Mouse (Mus musculus) midbrain, postnatal 0 days (tissue): ENCODE measurements around the gene Hist1h4f. TPM values are rescaled to one million over a fixed set of nuclear protein-coding genes. Genes with fewer than 3 reads are reported as not detected.
"Not testable (repeated sequence)": the region's sequence is repeated elsewhere in the genome, so short reads cannot be mapped to it uniquely, and the experiment has no call there.

Experiments used
- ATAC-seq: fragments of 200-750 bp; cut with Nextera tagmentation; 2 replicates; pipeline ENCODE4 v1.8.0; 2017; ENCODE audit warnings: moderate number of reproducible peaks, mild to moderate bottlenecking, moderate TSS enrichment, moderate library complexity; ENCODE audit not compliant: low FRiP score
- DNase-seq: peaks from one replicate; pipeline ENCODE4 v3.0.0-alpha.2; 2015; ENCODE audit warnings: low spot score
- H3K27ac ChIP-seq: fragments of 300-500 bp; sonication (generic); 2 replicates; pipeline ENCODE4 v1.5.1; 2014; ENCODE audit warnings: low read depth, mild to moderate bottlenecking, low read length, mixed read lengths
- H3K27me3 ChIP-seq: fragments of 300-500 bp; sonication (generic); 2 replicates; pipeline ENCODE4 v1.6.1; 2014; ENCODE audit warnings: low read length, control low read depth, mixed read lengths; ENCODE audit not compliant: insufficient read depth
- H3K36me3 ChIP-seq: fragments of 300-500 bp; sonication (generic); 2 replicates; pipeline ENCODE4 v1.6.1; 2014; ENCODE audit warnings: low read length, control low read depth, mixed read lengths; ENCODE audit not compliant: insufficient read depth
- H3K4me1 ChIP-seq: fragments of 300-500 bp; sonication (generic); 2 replicates; pipeline ENCODE4 v1.6.1; 2014; ENCODE audit warnings: mild to moderate bottlenecking, control low read depth, antibody characterized with exemption, low read length, mixed read lengths; ENCODE audit not compliant: insufficient read depth
- H3K4me2 ChIP-seq: fragments of 300-500 bp; sonication (generic); 2 replicates; pipeline ENCODE4 v1.6.1; 2014; ENCODE audit warnings: low read depth, mild to moderate bottlenecking, low read length, mixed read lengths; ENCODE audit not compliant: poor library complexity, severe bottlenecking
- H3K4me3 ChIP-seq: fragments of 300-500 bp; sonication (generic); 2 replicates; pipeline ENCODE4 v1.5.1; 2014; ENCODE audit warnings: low read depth, mild to moderate bottlenecking, low read length, moderate library complexity
- H3K9ac ChIP-seq: fragments of 300-500 bp; sonication (generic); replicated peaks from 2 replicates; pipeline ENCODE4 v1.6.1; 2014; ENCODE audit warnings: mild to moderate bottlenecking, low read length, moderate library complexity, mixed read lengths; ENCODE audit not compliant: poor library complexity, severe bottlenecking
- H3K9me3 ChIP-seq: fragments of 300-500 bp; sonication (generic); 2 replicates; pipeline ENCODE4 v1.6.1; 2016; ENCODE audit warnings: low read length, control low read depth
- CTCF ChIP-seq: IDR thresholded peaks from 2 replicates; pipeline ENCODE4 v1.5.1; 2016; ENCODE audit warnings: antibody characterized with exemption, mild to moderate bottlenecking
- WGBS: fragments of 180-500 bp; shearing (Covaris S2); extraction: QIAGEN DNeasy Blood & Tissue Kit; methylation state at CpG from one replicate; pipeline ENCODE4 v1.1.7; 2014; 5-methylcytosine and 5-hydroxymethylcytosine counted together
- polyA plus RNA-seq: library from polyadenylated mRNA; unstranded; fragments of >200 nt; fragmentation: Nextera tagmentation; extraction: Ambion mirVana; gene quantifications from 2 replicates; pipeline ENCODE4 v1.2.1, GENCODE M21; 2015
- total RNA-seq: library from RNA; depleted of rRNA; stranded (reverse); fragments of >200 nt; gene quantifications from 2 replicates; pipeline ENCODE4 v1.2.3, GENCODE M21; 2014

Hist1h4f gene
- total and polyA plus RNA-seq, 2 experiments from 2014 or later = 753 TPM; not detected in 1

DNA sequence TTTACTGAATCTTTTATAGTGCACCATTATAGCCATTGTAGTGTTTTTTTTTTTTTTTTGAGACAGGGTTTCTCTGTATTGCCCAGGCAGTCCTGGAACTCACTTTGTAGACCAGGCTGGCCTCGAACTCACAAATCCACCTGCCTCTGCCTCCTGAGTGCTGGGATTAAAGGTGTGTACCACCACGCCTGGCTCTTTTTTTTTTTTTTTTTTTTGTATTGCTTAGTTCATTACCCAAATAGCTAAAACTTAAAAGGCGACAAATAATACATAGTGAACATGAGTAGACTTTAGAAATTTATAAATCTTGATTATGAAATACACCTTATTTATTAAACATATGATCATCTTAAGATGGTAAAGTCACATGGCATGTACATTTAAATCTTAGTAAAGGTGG is 10.0 kb downstream of the Hist1h4f start:
- no peak overlapping the region for H3K4me2 ChIP-seq
- no peaks in the 10 kb centered on the region for H3K27me3 ChIP-seq
- WGBS = 81% methylated on average over 3 of the region's 3 CpGs
- no peak overlapping the region for H3K9ac ChIP-seq
- H3K36me3 ChIP-seq = no peaks in the 10 kb centered on the region
- no peak for TF ChIP-seq CTCF
- no peak for ATAC-seq
- no peak for DNase-seq
- no peaks in the 10 kb centered on the region for H3K9me3 ChIP-seq
- H3K27ac ChIP-seq = no peak overlapping the region
- no peak overlapping the region for H3K4me3 ChIP-seq
- H3K4me1 ChIP-seq = no peaks in the 10 kb centered on the region

DNA sequence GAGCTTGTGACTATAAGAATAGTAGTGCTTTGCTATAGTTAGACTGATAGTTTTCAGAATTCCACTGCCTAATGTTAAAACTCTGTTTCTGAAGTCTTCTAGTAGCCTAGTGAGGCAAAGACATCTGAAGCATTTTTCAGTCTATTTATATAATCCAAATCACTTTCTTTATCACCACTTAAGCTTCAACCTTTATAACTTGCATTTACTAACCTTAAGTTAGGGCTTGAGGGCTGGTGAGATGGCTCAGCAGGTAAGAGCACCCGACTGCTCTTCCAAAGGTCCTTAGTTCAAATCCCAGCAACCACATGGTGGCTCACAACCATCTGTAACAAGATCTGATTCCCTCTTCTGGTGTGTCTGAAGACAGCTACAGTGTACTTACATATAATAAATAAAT is 11.6 kb downstream of the Hist1h4f start:
- DNase-seq, H3K4me3 ChIP-seq, H3K27ac ChIP-seq, ATAC-seq, H3K27me3 ChIP-seq, H3K36me3 ChIP-seq, H3K9ac ChIP-seq, H3K9me3 ChIP-seq, H3K4me1 ChIP-seq, H3K4me2 ChIP-seq: not testable (repeated sequence)
- WGBS = 71% methylated on average over 1 of the region's 1 CpGs

DNA sequence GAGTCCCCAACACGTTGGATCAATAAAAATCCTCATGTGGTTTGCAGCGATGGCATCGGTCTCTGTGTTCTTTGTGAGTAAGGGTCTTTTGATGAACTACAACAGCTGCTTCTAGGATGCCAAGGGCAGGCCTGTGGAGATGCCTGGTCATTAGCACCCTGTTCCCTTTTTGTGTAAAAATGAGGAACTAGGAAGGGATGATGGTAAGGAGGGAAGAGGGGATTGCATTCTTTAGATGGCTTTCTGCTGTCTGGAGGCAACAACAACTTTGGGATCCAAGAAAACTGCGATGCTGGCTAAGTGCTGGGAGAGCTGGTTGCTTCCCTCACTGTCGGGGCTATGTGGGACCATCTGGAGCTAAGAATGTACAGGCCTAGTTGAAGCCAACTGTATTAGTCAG is 13.2 kb downstream of the Hist1h4f start:
- 83% methylated on average over 5 of the region's 5 CpGs for WGBS
- TF ChIP-seq CTCF = no peak
- no peak overlapping the region for H3K9ac ChIP-seq

DNA sequence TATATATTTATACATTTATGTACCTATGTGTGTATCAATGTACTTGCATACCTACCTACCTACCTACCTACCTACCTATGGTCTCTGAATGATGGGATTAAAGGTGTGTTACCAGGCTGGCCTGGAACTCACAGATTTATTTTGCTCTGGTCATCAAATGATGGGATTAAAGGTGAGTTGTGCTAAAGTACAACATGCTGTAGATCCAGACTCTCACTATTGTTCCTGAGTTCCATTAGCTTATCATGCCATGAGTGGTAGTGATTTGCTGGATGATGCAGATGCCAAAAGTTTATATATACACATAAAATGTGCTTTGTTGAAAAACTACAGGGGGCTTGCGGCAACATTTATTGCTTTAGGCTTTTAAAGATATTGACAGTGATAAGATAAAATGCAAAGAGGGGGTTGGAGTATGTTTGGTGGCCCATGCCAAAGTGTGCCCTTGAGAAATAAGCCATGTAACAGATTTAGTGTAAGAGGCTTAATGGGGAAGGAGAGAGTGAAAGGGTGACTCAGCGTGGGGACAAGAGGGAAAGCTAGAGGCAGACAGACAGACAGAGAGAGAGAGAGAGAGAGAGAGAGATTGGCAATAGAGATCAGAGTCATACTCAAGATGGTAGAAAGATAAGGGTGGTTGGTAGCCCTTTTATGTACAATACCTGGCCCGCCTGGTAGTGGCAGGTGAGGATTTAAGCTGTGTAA is 14.3 kb downstream of the Hist1h4f start:
- no peak for DNase-seq
- no peak overlapping the region for H3K4me3 ChIP-seq
- no peak overlapping the region for H3K9ac ChIP-seq
- WGBS = 83% methylated on average over 3 of the region's 3 CpGs
- peaks cover 9% of the 10 kb centered on the region for H3K4me1 ChIP-seq
- H3K9me3 ChIP-seq = no peaks in the 10 kb centered on the region
- no peak overlapping the region for H3K27ac ChIP-seq
- no peak for ATAC-seq
- H3K36me3 ChIP-seq = no peaks in the 10 kb centered on the region
- no peaks in the 10 kb centered on the region for H3K27me3 ChIP-seq
- H3K4me2 ChIP-seq = no peak overlapping the region
- no peak for TF ChIP-seq CTCF

More for the DNA sequence above, 13.2 kb downstream of the Hist1h4f start:
- no peak overlapping the region for H3K27ac ChIP-seq
- DNase-seq (no peak), ATAC-seq (no peak)
- no peak overlapping the region for H3K4me2 ChIP-seq
- H3K27me3 ChIP-seq = no peaks in the 10 kb centered on the region
- H3K36me3 ChIP-seq = no peaks in the 10 kb centered on the region
- no peaks in the 10 kb centered on the region for H3K9me3 ChIP-seq
- peaks cover 6% of the 10 kb centered on the region for H3K4me1 ChIP-seq
- H3K4me3 ChIP-seq = no peak overlapping the region

DNA sequence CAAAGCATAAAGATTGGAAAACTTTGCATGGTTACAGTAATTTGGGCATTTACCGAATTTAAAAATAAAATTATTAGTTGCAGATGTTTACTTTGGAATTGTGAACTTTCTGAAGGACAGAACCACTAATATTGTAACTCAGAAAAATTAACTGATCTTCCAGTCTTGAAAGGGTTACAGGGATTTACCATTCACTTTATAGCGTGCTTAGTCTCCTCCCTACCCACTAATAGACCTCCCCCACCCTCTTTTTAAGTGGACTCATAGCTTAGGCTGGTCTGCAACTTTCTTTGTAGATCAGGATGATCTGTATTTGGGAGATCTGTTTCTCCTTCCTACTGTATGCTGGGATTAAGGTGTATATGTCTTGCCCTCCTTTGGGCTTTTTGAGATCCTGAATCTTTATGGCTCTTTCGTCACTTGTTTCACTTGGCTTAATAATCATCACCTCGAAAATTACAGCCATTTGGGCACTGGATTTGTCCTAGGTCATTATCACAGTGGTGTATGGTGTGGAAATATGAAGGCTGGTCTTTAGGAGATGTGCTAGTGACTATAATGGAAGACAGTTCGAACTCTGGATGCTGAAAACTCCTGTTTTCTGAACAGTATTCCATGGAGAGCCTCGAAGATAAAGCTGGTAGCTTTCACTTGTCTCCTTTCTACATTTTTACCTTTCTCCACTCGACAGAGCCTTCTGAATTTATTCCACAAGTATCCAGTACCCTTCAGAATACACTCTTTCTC is 15.2 kb downstream of the Hist1h4f start:
- Histone ChIP-seq H3K4me3 (no peak overlapping the region), H3K9ac (no peak overlapping the region), H3K4me2 (no peak overlapping the region), H3K27ac (no peak overlapping the region), H3K27me3 (no peaks in the 10 kb centered on the region), H3K36me3 (no peaks in the 10 kb centered on the region), H3K4me1 (peaks cover 10% of the 10 kb centered on the region), H3K9me3 (no peaks in the 10 kb centered on the region)
- ATAC-seq (no peak), DNase-seq (no peak)
- no peak for TF ChIP-seq CTCF
- 20% methylated on average over 7 of the region's 7 CpGs for WGBS

DNA sequence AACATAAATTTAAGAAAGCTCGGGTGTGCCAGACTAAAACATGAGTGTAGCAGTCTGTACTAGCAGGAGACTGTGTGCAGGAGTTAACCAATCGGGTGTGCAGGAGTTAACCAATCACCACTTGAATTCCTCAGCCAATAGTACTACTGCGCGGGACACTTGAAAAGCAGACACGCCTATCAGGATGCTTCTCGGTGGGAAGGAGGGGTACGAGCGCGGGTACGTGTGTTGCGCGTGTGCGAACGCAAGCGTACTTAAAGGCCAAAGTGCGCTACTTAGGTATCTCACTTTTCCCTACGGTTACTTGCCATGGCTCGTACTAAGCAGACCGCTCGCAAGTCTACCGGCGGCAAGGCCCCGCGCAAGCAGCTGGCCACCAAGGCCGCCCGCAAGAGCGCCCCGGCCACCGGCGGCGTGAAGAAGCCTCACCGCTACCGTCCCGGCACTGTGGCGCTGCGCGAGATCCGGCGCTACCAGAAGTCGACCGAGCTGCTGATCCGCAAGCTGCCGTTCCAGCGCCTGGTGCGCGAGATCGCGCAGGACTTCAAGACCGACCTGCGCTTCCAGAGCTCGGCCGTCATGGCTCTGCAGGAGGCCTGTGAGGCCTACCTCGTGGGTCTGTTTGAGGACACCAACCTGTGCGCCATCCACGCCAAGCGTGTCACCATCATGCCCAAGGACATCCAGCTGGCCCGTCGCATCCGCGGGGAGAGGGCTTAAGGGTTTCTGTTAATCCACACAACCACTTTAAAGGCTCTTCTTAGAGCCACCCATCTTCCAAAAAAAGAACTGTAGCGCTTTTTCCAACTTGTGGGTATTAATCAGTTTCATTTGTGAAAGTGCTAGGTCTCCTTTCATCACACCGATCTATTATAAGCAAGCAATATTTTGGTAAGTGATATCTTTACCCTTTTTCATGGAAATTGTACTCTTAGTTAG is 16.0 kb downstream of the Hist1h4f start, which contains the start of gene Hist1h3g:
Gene Hist1h3g, plus strand, starts transcription at position 286 of the 939 bp plus-strand sequence.
- not testable (repeated sequence) for H3K36me3 ChIP-seq, H3K27ac ChIP-seq, H3K9ac ChIP-seq, H3K9me3 ChIP-seq, H3K27me3 ChIP-seq
- WGBS = under 1% methylated on average over 48 of the region's 62 CpGs
- Histone ChIP-seq H3K4me2 (peak within 1 kb of the TSS; percentile 69), H3K4me3 (peak within 1 kb of the TSS; percentile 46), H3K4me1 (peaks cover 10% of the 10 kb centered on the region)
- DNase-seq (peak; percentile 97), ATAC-seq (peak; percentile 85)
